Mouse (Mus musculus) MEL (cell line): Measurements from ENCODE around the gene Ivl. TPM values are rescaled to one million over a fixed set of nuclear protein-coding genes. Genes with fewer than 3 reads are reported as not detected.

Experiments
- DNase-seq: peaks from one replicate; pipeline ENCODE4 v3.0.0; 2011; ENCODE audit warnings: low read depth, low spot score
- H3K27ac ChIP-seq: 2 replicates; pipeline ENCODE4 v1.5.1; 2012; ENCODE audit warnings: low read depth, mild to moderate bottlenecking, control low read depth, low read length, moderate library complexity; ENCODE audit not compliant: control insufficient read depth
- H3K27me3 ChIP-seq, 2 experiments: fragments of 150-350 bp in 1 of 2; sonication (generic) in 1 of 2; 2 replicates each; pipeline ENCODE4 v1.6.1; 2012; ENCODE audit warnings: low read length in 2 of 2, mild to moderate bottlenecking in 2 of 2, improper control_type of control experiment in 1 of 2, moderate library complexity in 1 of 2; ENCODE audit not compliant: insufficient read depth in 2 of 2, control insufficient read depth in 1 of 2
- H3K36me3 ChIP-seq, 2 experiments: 2 replicates each; pipeline ENCODE4 v1.6.1; 2012 to 2014; ENCODE audit warnings: low read length in 2 of 2, improper control_type of control experiment in 1 of 2, inconsistent platforms in 1 of 2, mild to moderate bottlenecking in 1 of 2; ENCODE audit not compliant: insufficient read depth in 2 of 2, control insufficient read depth in 1 of 2
- H3K4me1 ChIP-seq, 2 experiments: fragments of 150-350 bp in 1 of 2; sonication (generic) in 1 of 2; 2 replicates each; pipeline ENCODE4 v1.6.1; 2012; ENCODE audit warnings: low read length in 2 of 2, improper control_type of control experiment in 1 of 2, mild to moderate bottlenecking in 1 of 2; ENCODE audit not compliant: insufficient read depth in 2 of 2, control insufficient read depth in 1 of 2
- H3K4me3 ChIP-seq, 2 experiments: fragments of 150-350 bp in 1 of 2; sonication (generic) in 1 of 2; 2 replicates each; pipeline ENCODE4 v1.5.1; 2012; ENCODE audit warnings: low read depth in 2 of 2, low read length in 2 of 2, mild to moderate bottlenecking in 2 of 2, moderate library complexity in 2 of 2, control low read depth in 1 of 2, improper control_type of control experiment in 1 of 2; ENCODE audit not compliant: control insufficient read depth in 1 of 2, insufficient read depth in 1 of 2
- H3K79me2 ChIP-seq: 2 replicates; pipeline ENCODE4 v1.6.1; 2012; ENCODE audit warnings: mild to moderate bottlenecking, low read length, moderate library complexity; ENCODE audit not compliant: control insufficient read depth, poor library complexity, insufficient read depth
- H3K9ac ChIP-seq: 2 replicates; pipeline ENCODE4 v1.6.1; 2012; ENCODE audit warnings: low read depth, mild to moderate bottlenecking, control low read depth, low read length, moderate library complexity; ENCODE audit not compliant: control insufficient read depth, poor library complexity, severe bottlenecking
- H3K9me3 ChIP-seq: fragments of 150-350 bp; sonication (generic); replicated peaks from 2 replicates; pipeline ENCODE4 v1.6.1; 2012; ENCODE audit warnings: mild to moderate bottlenecking, low read length, improper control_type of control experiment, moderate library complexity; ENCODE audit not compliant: insufficient read depth
- BHLHE40 ChIP-seq: IDR thresholded peaks from 2 replicates; pipeline ENCODE4 v1.6.1; 2012; ENCODE audit warnings: low read depth, mild to moderate bottlenecking, inconsistent platforms, low read length, improper control_type of control experiment, borderline replicate concordance
- CTCF ChIP-seq, 3 experiments: IDR thresholded peaks in 2 of 3; conservative IDR thresholded peaks in 1 of 3; 2 replicates each; pipeline ENCODE4 v1.5.1; 2011 to 2012; ENCODE audit warnings: low read length in 3 of 3, low read depth in 2 of 3, mild to moderate bottlenecking in 2 of 3, improper control_type of control experiment in 1 of 3, inconsistent platforms in 1 of 3, mixed read lengths in 1 of 3, moderate library complexity in 1 of 3; ENCODE audit not compliant: control insufficient read depth in 1 of 3, insufficient read depth in 1 of 3, poor library complexity in 1 of 3, severe bottlenecking in 1 of 3
- GABPA ChIP-seq: IDR thresholded peaks from 2 replicates; pipeline ENCODE4 v1.6.1; 2012; ENCODE audit warnings: low read depth, mild to moderate bottlenecking, inconsistent platforms, low read length, improper control_type of control experiment, moderate library complexity
- GATA1 ChIP-seq: IDR thresholded peaks from 2 replicates; pipeline ENCODE4 v1.6.1; 2011; ENCODE audit warnings: low read depth, low read length, improper control_type of control experiment
- HCFC1 ChIP-seq: IDR thresholded peaks from 2 replicates; pipeline ENCODE4 v1.6.1; 2012; ENCODE audit warnings: low read depth, mild to moderate bottlenecking, inconsistent platforms, low read length, improper control_type of control experiment, moderate library complexity
- KAT2A ChIP-seq: conservative IDR thresholded peaks from 2 replicates; pipeline ENCODE4 v1.6.1; 2012; ENCODE audit warnings: low read depth, low read length, improper control_type of control experiment, inconsistent platforms
- MAFK ChIP-seq: IDR thresholded peaks from 2 replicates; pipeline ENCODE4 v1.6.1; 2011; ENCODE audit warnings: low read depth, mild to moderate bottlenecking, low read length, improper control_type of control experiment, borderline replicate concordance
- MAZ ChIP-seq: IDR thresholded peaks from 2 replicates; pipeline ENCODE4 v1.6.1; 2012; ENCODE audit warnings: low read depth, mild to moderate bottlenecking, inconsistent platforms, low read length, improper control_type of control experiment
- MXI1 ChIP-seq: IDR thresholded peaks from 2 replicates; pipeline ENCODE4 v1.6.1; 2011; ENCODE audit warnings: mild to moderate bottlenecking, low read depth, low read length, improper control_type of control experiment
- NRF1 ChIP-seq: IDR thresholded peaks from 2 replicates; pipeline ENCODE4 v1.6.1; 2014; ENCODE audit warnings: low read depth, mild to moderate bottlenecking, inconsistent platforms, low read length, improper control_type of control experiment, moderate library complexity; ENCODE audit not compliant: poor library complexity, insufficient read depth, severe bottlenecking
- POLR2A ChIP-seq, 2 experiments: IDR thresholded peaks; 2 replicates each; pipeline ENCODE4 v1.6.1; 2011 to 2012; ENCODE audit warnings: low read length in 2 of 2, mild to moderate bottlenecking in 2 of 2, control low read depth in 1 of 2, improper control_type of control experiment in 1 of 2, low read depth in 1 of 2, moderate library complexity in 1 of 2; ENCODE audit not compliant: control insufficient read depth in 1 of 2, insufficient read depth in 1 of 2, poor library complexity in 1 of 2
- POLR2AphosphoS2 ChIP-seq: IDR thresholded peaks from 2 replicates; pipeline ENCODE4 v1.6.1; 2011; ENCODE audit warnings: low read length, improper control_type of control experiment
- RAD21 ChIP-seq: IDR thresholded peaks from 2 replicates; pipeline ENCODE4 v1.6.1; 2011; ENCODE audit warnings: mild to moderate bottlenecking, low read depth, low read length, improper control_type of control experiment
- RCOR1 ChIP-seq: IDR thresholded peaks from 2 replicates; pipeline ENCODE4 v1.6.1; 2012; ENCODE audit warnings: low read depth, mild to moderate bottlenecking, inconsistent platforms, low read length, improper control_type of control experiment
- SIN3A ChIP-seq: IDR thresholded peaks from 2 replicates; pipeline ENCODE4 v1.6.1; 2012; ENCODE audit warnings: low read length, improper control_type of control experiment, inconsistent platforms
- SMC3 ChIP-seq: IDR thresholded peaks from 2 replicates; pipeline ENCODE4 v1.6.1; 2011; ENCODE audit warnings: low read depth, low read length, improper control_type of control experiment
- TBP ChIP-seq: IDR thresholded peaks from 2 replicates; pipeline ENCODE4 v1.8.0; 2011; ENCODE audit warnings: low read depth, low read length, improper control_type of control experiment
- TCF12 ChIP-seq: IDR thresholded peaks from 2 replicates; pipeline ENCODE4 v1.6.1; 2014; ENCODE audit warnings: low read depth, mild to moderate bottlenecking, inconsistent platforms, low read length, improper control_type of control experiment, moderate library complexity
- UBTF ChIP-seq: IDR thresholded peaks from 2 replicates; pipeline ENCODE4 v1.6.1; 2012; ENCODE audit warnings: low read depth, mild to moderate bottlenecking, inconsistent platforms, low read length, improper control_type of control experiment, moderate library complexity, borderline replicate concordance; ENCODE audit not compliant: insufficient read depth
- ZC3H11A ChIP-seq: IDR thresholded peaks from 2 replicates; pipeline ENCODE4 v1.6.1; 2012; ENCODE audit warnings: low read depth, mild to moderate bottlenecking, inconsistent platforms, low read length, improper control_type of control experiment
- ZMIZ1 ChIP-seq: IDR thresholded peaks from 2 replicates; pipeline ENCODE4 v1.6.1; 2012; ENCODE audit warnings: low read depth, mild to moderate bottlenecking, inconsistent platforms, low read length, improper control_type of control experiment, moderate library complexity
- ZNF384 ChIP-seq: IDR thresholded peaks from 2 replicates; pipeline ENCODE4 v1.6.1; 2012; ENCODE audit warnings: low read depth, mild to moderate bottlenecking, inconsistent platforms, low read length, improper control_type of control experiment
- polyA plus RNA-seq, 2 experiments: library from polyadenylated mRNA; stranded (reverse) in 1 of 2; unstranded in 1 of 2; fragments of >175 nt in 1 of 2; fragments of >200 nt in 1 of 2; gene quantifications; 2 replicates each; pipeline versions ENCODE4 v1.2.1 to v1.2.4; 2012; ENCODE audit warnings: low replicate concordance in 2 of 2, low read depth in 1 of 2; ENCODE audit not compliant: insufficient read length in 2 of 2, insufficient read depth in 1 of 2, missing spikeins in 1 of 2
- total RNA-seq: library from RNA; depleted of rRNA; stranded (reverse); fragments of 300-350 nt; gene quantifications from 2 replicates; pipeline ENCODE4 v1.2.3, GENCODE M21; 2012

Ivl gene
- total and polyA plus RNA-seq, 3 experiments, result not detected

GRCm38 (mm10) chr3:92588858-92589257 is 15.3 kb upstream of the Ivl start, which contains the start of gene Smcp:
Gene Smcp (minus strand): TSS chr3:92588997.
- H3K27ac ChIP-seq, result no peak within 1 kb of the TSS
- H3K36me3 ChIP-seq, result no peaks in the 10 kb centered on the region
- H3K9me3 ChIP-seq, result no peaks in the 10 kb centered on the region
- H3K4me1 ChIP-seq, result no peaks in the 10 kb centered on the region
- TF ChIP-seq POLR2A (IDR thresholded peaks at IDR 0.05; ENCODE audit: control insufficient read depth in 1 of 2, insufficient read depth in 1 of 2, low read depth in 1 of 2, low read length in 2 of 2, poor library complexity in 1 of 2) (no peak), TBP (no peak), SMC3 (no peak), MAFK (no peak), BHLHE40 (no peak), POLR2AphosphoS2 (no peak), ZMIZ1 (no peak), SIN3A (no peak), KAT2A (no peak), TCF12 (no peak), RCOR1 (no peak), RAD21 (no peak), HCFC1 (no peak), NRF1 (no peak), GATA1 (no peak), GABPA (no peak), MAZ (no peak), ZNF384 (no peak)
- H3K4me3 ChIP-seq, result no peak within 1 kb of the TSS
- H3K79me2 ChIP-seq, result no peaks in the 10 kb centered on the region
- no peaks in the 10 kb centered on the region for H3K27me3 ChIP-seq
- H3K9ac ChIP-seq, result no peak within 1 kb of the TSS
- no peak for DNase-seq

- H3K9me3 ChIP-seq, result no peaks in the 10 kb centered on the region
- H3K27me3 ChIP-seq, result no peaks in the 10 kb centered on the region
- DNase-seq, result no peak
- H3K79me2 ChIP-seq, result no peaks in the 10 kb centered on the region
- no peaks in the 10 kb centered on the region for H3K4me1 ChIP-seq
- no peak overlapping the region for H3K4me3 ChIP-seq
- no peak overlapping the region for H3K9ac ChIP-seq
- TF ChIP-seq MXI1 (no peak), CTCF (IDR thresholded peaks at IDR 0.05 in 2 of 3, conservative IDR thresholded peaks at IDR 0.05 in 1 of 3; ENCODE audit: control insufficient read depth in 1 of 3, insufficient read depth in 1 of 3, low read depth in 2 of 3, low read length in 3 of 3, poor library complexity in 1 of 3, severe bottlenecking in 1 of 3) (no peak), GABPA (no peak), SMC3 (no peak), UBTF (no peak), ZC3H11A (no peak), POLR2A (IDR thresholded peaks at IDR 0.05; ENCODE audit: control insufficient read depth in 1 of 2, insufficient read depth in 1 of 2, low read depth in 1 of 2, low read length in 2 of 2, poor library complexity in 1 of 2) (no peak)
- H3K27ac ChIP-seq, result no peak overlapping the region
- H3K36me3 ChIP-seq, result no peaks in the 10 kb centered on the region
Observed at GRCm38 (mm10) chr3:92587190-92587589, 13.7 kb upstream of the Ivl start.
